Mouse (Mus musculus) ovary, postnatal 10 days (tissue): ENCODE measurements around the gene H60b.
"Not testable (repeated sequence)": the region's sequence is repeated elsewhere in the genome, so short reads cannot be mapped to it uniquely, and the experiment has no call there.

Source experiments
- DNase-seq: peaks from one replicate; pipeline ENCODE4 v3.0.0; 2022; ENCODE audit warnings: low spot score

Gene H60b

DNA sequence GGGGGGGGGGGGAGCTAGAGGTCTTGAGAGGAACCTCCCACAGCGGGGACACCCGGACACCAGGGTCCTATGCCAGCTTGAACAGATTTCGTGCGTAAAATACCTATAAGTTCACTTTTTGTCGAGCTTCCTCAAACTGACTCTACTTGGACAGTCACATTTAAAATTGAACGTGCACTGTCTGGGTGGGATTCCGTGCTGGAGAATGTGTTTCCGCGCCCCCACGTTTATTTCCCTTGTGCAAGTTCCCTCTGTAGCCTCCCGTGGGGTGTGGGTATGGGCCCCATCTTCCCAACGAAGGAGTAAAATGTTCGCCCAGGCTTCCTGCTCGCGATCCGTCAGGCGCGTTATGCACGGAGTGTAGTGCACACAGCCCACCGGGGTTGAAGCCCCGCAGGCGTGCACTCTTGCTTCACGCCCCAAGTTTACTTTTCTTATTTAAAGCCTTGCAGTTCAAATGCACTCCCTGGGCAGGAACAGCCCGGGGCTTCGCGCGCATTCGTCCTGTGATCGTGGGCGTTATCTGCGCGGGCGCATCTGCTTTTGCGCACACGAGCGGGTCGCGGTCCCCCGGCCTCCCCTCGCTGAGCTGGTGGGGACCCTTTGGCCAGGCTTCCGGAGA is 115.4 kb downstream of the H60b start:
- no peak for DNase-seq

DNA sequence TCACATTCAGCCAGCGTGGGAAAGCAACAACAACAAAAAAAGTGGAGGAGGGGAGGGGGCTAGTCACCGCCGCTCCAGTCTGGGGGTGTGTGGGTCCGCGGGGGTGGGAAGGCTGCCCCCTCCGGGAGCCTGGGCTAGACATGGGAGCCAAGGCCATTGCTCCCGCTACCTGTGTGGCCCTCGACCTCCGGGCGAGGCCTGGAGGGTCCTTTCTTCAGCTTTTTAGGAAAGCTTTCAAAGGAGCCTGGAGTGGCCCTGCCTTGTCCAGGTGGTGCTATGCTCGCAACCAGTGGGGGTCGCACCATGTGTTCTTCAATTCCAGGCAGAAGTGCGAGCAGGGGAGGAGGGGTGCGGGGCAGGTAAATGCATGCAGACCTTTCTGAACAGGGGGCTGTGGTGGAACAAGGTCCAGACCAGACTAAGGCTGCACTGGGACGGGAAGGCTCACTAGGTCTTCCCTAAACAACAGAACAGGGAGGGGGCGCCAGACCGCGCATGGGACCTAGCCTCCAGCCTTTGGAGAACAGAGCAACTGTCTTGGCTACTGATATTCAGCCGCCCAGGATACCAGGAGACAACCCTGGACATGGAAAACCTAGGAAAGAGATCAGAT is 116.2 kb downstream of the H60b start:
- DNase-seq = no peak

DNA sequence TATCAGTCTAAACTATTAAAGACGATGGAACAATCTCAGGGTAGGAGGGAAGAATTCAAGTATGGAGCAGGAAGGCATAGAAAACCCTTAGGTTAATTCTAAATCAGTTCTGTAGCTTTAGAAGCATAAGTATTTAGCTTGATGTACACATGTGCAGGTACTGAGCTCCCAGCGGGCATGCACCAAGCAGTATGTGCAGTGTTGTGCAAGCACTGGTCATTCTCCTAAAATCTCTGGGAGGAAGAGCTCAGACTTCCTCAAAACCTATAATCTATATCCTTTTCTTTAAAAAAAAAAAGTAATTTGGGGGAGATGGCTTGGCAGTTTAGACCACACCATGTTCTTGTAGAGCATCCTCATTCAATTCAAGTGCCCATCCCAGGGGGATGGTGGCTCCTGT is 120.1 kb downstream of the H60b start:
- DNase-seq = not testable (repeated sequence)

DNA sequence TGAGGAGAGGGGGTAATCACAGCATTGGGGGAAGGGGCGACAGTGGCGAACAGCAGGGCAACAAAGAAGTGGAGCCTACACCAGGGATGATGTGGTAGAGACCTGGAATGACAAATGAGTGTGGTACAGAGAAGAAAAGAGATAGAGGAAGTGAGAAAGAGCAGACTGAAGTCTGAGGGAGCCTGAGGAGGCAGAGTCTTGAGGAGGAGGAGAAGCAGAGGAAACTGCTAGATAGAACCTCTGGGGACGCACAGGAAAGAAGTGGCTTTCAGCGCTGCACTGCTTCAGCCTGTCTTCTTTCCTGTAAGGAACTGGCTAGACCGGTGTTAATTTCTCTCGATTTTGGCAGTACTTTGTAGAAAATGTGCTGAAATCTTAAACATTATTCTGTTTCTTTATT is 124.4 kb downstream of the H60b start:
- DNase-seq = no peak

DNA sequence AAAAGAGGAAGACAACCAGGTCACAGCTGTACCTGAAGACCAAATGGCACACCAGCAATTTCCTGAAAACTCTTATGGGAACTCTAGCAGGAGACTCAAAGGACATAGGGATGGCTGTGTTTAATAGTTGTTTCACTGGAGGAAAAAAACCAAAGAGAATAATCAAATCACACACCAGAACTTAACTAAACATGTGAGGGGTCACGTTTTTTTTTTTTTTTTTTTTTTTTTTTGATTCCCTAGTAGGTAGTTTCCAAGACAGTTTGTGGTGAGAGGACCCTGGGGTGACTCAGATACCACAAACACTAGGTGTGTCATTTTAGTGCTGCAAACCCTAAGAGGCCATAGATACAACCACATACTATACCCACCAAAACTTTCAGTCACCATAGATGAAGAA is 137.3 kb downstream of the H60b start:
- no peak for DNase-seq

DNA sequence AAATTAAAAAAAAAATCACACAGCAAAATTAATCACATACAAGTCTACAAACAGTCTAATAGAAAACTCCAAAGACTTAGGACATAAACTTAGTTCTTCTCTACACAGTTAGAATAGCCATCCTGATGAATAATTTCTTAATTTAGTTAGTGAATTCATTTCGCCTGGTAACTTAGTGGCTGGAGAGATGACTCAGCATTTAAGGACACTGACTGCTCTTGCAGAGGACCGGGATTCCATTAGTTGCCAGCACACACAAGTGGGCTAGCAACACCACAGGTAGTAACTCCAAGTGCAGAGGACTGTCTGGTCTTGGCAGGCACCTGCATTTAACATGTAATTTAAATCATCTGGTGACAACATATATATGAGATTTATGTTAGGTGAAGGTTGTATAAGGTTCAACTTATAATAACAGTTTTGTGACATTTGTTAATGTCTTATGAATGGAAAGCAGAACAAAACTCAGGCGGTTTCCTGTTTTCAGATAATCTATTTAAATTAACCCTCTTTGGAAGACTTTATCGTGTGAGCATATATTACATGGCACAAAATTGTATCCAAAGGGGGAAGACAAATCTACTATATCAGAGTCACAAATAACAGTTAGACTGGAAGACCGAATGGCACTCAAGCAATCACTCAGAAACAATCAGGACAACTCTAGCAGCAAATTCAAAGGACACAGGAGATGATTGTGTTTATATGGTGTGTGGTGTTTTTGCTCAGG is 138.8 kb downstream of the H60b start:
- DNase-seq = no peak

DNA sequence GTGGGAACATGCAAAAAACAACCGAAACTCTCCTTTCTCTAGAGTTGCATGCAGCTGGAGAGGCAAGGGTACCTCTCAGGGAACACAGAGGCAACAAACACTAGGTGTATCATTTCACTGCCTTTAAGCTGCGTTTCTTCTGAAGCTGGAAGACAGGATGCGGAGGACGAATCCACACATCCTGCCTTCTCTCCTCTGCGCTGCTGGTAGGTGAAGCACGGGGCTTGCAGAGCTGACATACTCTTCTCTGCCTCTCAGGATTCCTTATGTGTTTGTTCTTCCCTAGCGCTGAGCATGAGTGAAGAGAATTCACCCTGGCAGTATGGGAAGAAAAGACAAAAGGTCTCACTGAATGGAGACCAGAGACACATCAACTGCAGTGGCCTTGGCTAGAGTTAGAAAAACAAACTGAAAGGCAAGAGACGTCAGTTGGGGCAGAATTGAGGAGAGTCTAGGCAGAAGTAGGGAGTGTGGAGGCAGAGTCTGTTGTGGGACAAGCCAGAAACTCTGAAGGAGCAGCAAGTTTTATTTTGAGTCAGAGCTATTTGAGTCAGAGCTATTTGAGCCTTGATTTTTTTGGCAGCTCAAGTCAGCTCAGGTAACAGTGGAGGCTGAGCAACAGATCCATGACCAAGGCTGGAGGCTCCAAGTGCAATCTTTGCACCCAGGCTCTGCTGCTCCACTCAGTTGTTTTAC is 139.5 kb downstream of the H60b start:
- no peak for DNase-seq

DNA sequence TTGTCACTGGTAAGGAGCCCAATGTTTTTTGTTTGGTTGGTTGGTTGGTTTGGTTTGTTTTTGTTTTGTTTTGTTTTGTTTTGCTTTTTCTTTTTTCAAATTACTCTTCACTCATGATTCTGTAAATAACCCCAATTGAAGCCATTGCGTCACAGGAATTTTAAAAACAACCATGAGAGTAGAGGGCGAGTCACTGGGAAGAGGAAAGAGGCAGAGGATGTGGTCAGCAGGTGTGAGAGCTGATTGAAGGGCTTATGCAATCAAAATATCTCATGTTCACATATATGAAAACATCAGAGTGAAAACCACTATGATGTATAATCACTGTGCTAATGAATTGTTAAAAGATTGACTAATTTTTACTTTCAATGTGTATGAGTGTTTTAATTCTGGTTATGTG is 140.9 kb downstream of the H60b start:
- no peak for DNase-seq

DNA sequence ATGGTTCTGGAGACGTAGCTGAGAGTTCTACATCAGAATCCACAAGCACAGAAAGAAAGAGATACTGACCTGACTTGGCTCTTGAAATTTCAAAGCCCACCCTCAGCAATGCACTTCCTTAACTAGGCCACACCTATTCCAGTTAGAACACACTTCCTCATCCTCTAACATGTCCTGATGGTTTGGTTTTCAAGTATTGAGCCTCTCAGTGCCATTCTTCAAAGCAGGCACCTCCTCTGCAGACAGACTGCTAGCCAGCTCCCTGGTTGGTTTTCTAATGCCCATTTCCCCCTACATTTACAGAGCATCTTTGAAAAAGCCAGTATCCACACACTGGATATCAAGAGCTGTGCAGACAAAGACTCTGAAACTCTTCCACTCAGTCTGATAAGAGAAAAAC is 143.3 kb downstream of the H60b start:
- no peak for DNase-seq

DNA sequence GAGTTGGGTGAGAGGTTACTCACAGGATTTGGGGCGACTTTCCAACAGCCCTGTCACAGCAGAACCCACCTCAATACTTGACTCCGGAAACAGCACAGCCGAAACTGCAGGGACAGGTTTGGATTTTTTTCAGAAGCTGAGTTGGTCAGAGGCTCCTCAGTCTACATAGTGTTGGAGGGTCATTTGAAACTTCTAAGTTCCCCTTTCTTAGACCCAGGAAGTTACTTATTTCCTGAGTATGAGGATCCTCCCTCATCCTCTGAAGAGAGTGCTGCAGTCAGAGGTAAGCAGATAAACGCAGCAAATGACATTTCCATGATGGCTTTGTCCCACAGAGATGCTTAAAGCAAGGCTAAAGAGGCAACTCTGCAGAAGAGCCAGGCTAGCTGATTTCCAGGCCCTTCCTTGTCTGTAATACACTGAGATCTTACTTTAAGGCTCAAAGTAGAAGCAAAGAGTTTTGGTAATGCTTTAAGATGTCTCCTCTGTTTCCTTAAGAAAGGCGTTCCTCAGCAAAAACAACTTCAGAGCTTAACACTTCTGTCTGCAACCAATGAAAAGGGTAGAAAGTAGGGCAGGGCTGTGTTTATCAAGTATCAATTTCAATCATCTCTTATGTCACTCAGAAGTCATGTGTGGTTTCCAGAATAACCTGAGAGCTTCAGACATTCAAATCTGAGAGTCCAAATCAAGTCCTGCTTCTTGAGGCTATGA is 144.1 kb downstream of the H60b start:
- DNase-seq = no peak

DNA sequence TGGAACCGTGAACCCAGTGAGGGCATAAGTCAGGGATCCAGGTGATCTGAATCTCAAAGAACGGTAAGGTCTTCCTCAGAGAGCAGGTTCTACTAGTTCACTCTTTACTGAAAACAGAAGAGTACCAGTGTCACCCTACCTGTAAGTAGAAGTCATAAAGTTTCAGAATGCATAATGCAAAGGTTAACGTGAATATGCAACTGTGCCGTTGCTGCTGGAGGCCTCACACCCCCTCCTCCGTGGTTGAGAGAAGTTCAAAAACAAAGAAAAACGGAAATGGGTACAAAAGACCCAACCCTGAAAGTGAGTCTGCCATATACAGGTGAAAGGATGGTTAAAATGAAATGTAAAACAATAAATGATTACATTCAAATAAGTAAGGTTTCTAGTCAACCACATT is 145.3 kb downstream of the H60b start:
- DNase-seq = no peak

DNA sequence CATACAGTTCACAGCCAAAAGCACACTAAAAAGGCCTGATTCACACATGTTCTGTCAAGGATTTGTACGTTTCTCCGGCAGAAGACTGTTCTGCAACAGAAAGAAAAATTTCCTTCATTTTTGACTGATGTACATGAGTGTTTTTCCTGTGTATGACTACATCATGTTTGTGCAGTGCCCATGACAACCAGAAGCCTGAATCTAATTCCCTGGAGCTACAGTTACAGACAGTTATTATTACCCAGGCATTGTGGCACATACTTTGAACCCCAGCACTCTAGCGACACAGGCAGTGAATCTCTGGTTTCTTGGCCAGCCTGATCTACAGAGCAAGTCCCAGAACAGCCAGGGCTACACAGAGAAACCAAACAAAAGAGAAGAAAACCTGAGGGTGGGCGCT is 147.4 kb downstream of the H60b start:
- no peak for DNase-seq

DNA sequence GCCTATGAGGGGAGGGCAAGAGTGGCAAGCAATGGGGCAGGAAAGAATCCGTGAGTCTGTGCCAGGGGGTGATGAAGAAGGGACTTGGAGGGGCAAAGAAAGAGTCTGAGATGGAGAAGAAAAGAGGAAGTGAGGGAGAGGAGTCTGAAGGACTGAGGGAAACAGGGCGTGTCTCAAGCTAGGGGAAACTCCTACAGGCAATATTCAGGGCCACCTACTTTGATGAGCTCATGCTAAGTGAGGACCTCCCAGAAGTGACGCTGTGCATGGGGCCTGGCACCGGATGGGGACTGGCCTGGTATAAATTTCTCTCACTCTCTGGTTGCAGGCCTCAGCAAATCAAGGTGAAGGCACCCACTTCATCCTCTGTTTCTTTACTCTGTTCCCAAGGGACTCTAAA is 148.1 kb downstream of the H60b start:
- DNase-seq = no peak

DNA sequence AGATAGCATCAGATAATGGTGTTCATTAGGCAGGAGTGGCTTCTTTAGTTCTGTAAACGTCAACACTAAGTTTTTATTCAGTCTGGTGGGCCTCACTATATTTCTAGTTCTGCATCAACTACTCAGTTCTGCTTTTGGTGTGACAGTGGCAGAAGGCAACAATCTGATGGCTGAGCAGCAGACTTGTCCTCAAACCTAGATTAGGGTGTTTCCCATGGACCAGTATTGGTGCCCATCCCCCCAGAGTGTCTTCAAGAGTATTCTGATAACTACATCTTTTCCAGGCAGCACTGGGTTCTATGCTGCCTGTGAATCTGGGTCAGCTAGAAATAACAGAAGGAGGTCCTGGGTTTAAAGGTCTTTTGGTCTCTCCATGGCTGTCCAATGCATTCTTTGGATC is 149.8 kb downstream of the H60b start:
- DNase-seq = no peak

DNA sequence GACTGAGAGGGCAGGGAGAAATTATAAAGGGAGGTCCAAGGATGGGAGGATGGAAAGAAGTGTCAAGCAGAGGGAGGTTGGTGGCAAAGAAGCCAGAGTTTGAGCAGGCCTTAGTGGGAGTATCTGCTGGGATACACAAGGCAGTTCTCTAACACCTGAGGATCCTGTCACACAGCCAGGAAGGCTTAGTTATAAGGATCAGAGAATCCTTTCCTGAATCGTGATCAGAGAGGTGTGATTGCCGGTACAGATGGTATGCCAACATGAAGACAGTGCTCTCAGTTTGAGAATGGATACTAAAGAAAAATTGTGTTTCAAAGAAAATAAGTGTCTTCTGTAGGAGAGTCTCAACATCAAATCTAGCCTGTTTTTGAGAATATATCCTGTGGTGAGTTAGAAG is 164.5 kb downstream of the H60b start:
- no peak for DNase-seq
